Mouse (Mus musculus) induced T-regulatory cell, adult 2 months (primary cell): ENCODE measurements around the gene Mylk.
A peak's percentile ranks its signal among the peaks of the same experiment; 100 is the strongest.

Source experiments
- DNase-seq: peaks from one replicate; pipeline ENCODE4 v3.0.0-alpha.2; 2012; ENCODE audit warnings: low read depth

Gene Mylk

GRCm38 (mm10) chr16:34941915-34942314 lies 196.9 kb downstream of the Mylk start:
- DNase-seq = no peak

DNA sequence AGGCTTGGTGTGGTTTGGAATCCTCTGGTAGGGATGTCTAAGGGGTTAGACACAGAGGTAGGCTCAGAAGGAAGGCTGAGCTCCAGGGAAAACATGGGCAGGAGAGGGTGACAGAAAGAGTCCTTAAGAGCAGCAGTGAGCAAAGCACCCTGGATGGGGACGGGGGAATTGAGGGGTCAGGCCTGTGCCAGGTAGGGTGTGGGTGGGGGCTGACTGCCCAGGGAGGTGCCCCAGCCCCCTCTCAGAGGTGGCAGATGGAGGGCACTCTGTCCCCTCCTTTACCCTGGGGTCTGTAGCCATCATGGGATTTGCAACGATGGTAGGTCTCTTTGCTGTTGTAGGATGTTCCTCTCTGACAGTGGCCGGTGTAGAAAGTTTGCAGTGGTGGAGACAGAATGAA lies 201.3 kb downstream of the Mylk start:
- no peak for DNase-seq

DNA sequence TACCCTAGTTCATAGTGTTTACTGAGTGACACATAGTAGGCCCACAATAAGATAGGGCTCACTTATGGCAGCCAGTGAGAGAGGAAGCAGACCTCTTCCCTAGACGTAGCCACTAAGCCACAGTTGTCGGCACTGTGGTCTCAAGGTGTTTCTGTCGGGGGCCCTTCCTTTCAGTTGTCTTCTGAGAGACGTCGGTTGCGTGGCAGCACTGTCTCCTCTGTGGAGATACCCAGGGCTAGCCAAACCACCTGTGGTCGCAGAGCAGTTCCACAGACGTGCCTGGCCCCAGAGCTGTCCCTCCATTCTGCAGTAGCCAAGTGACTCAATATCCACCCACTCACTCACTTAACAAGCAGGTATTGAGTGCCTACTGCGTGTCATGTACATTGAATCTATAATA lies 205.9 kb downstream of the Mylk start:
- DNase-seq = no peak

GRCm38 (mm10) chr16:34952254-34952653 lies 207.2 kb downstream of the Mylk start:
- DNase-seq = no peak

GRCm38 (mm10) chr16:34952798-34953197 lies 207.8 kb downstream of the Mylk start:
- DNase-seq = no peak

GRCm38 (mm10) chr16:34953501-34953900 lies 208.5 kb downstream of the Mylk start:
- no peak for DNase-seq

DNA sequence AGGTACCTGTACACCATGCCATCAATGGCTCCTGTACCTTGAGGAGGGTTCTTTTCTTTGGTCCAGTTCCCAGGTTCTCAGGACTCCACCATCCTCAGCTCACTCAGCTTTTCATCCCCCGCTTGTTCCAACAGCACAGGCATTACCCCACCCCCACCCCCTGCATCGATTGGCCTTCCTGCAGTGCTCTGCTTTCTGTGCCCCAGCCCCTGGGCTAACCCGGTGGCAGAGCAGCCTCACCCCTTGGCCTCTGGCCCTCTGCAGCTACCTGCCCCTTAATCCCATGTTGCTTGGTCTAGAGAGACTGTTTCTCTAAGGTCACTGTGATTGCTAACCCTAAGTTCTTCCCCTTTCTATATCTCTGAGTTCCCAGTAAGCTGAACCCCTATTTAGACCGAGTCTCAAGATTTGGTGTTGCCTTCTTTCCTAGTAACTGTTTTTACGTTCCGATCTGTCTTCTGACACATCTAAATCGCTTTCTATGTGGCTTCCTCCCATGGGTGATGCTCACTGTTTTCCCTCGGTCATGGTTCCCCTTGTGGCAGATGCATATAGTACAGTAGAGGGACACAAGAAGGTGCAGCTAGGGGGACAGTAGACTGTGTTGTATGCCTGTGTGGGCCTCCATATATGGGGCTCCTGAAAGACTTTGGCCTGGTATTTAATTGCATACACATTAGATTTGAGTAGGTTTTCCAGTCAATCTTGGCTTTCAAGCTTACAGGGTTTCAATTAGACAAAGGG lies 212.6 kb downstream of the Mylk start:
- DNase-seq = no peak

- DNase-seq = no peak
These were observed 213.7 kb downstream of the Mylk start for GRCm38 (mm10) chr16:34958667-34959066.

- no peak for DNase-seq
These were observed 214.3 kb downstream of the Mylk start for GRCm38 (mm10) chr16:34959261-34959660.

- DNase-seq = no peak
These were observed 215.2 kb downstream of the Mylk start for GRCm38 (mm10) chr16:34960243-34960642.

GRCm38 (mm10) chr16:34960866-34961582 lies 216.0 kb downstream of the Mylk start:
- no peak for DNase-seq

DNA sequence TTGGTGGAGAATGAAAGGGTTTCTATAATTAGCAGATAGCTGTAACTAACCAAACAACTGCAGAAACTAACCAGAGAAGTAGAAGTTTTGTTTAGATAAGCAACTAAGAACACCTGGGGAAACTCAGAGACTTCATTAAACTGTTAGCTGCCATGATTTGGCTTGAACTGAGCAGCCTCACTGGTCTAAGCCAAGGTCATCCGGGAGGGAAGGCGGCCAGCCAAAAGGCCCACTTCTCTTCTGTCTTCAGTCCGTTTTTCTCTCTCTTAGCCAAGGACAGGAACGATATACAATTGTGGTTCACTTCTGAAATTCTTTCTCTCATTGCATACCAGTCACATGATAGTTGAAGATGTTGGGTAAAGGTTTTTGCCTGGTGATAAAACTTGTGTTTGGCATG lies 217.3 kb downstream of the Mylk start:
- DNase-seq = no peak

GRCm38 (mm10) chr16:34963008-34963407 lies 218.0 kb downstream of the Mylk start:
- no peak for DNase-seq

DNA sequence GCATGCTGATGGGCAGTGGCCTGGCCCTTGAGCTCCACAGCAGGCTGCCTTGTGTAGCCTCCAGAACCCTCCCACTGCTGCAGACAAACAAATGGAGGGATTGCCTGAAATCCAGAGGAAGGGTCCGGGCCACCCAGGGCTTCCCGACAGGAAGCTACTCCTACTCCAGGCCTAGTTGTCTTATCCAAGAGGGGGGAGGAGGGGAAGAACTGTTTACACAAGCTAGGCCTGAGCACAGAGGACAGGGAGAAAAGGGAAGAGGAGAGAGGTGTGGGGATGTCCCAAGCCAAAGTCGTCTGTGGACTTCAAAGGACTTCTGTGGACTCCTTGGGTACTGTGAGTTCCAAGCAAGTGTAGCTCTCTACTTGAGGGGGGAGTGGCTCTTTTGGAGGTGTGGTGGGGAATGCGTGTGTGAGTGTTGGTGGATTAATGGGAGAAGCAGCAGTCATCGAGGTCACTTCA lies 221.6 kb downstream of the Mylk start:
- no peak for DNase-seq

- no peak for DNase-seq
These were observed 222.2 kb downstream of the Mylk start for GRCm38 (mm10) chr16:34967120-34967800.

DNA sequence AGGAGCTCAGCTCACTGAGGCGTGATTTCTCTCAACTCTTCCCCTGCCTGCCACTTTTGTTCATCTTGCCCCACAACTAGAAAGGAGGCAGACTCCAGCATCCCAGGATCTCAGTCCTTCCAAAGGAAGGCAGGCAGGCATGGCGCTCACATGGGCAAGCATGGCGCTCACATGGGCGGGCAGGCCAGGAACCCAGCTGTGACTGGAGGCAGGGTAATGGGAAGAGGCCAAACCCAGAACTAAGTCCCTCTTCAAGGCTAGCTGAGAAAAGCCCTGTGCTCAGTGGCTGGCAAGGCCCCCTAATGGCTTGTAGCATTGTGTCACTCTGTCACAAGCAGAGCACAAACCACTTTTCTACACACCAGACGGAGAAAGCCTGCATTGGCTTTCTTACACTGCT lies 223.2 kb downstream of the Mylk start:
- no peak for DNase-seq

DNA sequence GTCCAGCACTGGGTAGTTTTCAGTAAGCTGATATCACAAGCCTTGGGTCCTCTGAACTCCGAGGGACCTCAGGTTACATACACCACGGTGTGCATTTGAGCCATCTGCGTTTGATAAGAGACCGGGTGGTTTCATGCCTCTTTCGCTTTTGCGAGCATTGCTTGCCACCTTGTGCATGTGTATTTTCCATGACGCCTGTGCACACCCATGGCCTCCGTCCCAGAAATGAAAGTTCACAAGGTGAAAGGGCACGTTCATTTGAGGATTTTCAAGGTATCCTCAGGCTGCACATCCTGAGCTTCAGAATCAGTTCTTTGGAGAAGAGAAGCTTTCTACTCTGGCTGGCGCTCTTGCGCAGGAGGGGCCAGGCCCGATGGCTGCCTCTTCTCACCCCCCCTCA lies 227.5 kb downstream of the Mylk start:
- DNase-seq = no peak

DNA sequence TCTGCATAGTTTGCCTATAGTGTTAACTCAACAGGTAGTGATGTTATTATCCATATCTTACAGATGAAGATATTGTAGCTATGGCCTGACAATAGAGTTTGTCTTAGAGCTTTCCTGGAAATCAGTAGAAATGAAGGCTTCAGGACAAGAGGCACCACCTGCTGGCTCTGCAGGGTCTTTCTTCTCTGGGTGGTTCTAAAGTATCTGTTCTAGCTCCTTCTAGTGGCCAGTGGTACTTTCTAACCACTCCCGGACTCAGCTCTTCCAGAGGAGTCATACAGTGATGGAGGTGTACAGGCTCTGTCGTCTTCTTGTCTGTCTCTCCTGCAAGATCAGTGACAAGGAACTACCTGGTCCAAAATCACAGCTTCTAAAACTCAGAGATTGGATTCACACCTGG lies 230.5 kb downstream of the Mylk start:
- no peak for DNase-seq

DNA sequence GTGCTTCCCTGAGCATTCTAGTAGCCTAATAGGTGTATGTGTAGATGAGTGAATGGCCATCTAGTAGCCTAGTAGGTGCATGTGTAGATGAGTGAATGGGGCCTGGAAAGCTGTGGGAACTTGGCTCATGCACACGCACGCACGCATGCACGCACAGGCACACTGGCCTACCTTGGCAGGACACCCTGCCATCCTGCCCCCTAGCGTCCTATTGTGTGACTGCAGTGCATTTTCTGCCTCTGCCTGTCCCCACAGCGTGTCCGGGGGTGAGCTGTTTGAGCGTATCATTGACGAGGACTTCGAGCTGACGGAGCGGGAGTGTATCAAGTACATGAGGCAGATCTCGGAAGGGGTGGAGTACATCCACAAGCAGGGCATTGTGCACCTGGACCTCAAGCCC lies 231.6 kb downstream of the Mylk start:
- peak; percentile 6 for DNase-seq

DNA sequence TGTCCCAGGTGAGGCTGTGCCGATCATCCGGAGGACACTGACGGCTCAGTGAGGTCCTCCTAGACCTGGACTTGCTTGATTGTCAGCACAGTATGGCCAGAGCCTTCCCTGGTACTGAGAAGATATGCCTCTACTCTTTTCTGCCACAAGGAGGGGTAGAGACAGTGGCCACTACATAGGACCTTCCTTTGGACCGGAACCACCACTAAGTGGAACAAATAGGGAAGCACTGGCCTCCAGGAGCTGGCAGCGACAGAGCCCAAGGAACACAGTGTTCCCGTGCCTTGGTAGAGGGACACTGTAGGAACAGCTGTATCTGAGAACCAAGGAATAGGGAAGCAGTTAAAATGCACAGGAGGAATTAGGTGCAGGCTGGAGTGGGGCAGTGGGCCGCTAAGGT lies 233.0 kb downstream of the Mylk start:
- no peak for DNase-seq

- no peak for DNase-seq
These were observed 236.0 kb downstream of the Mylk start for GRCm38 (mm10) chr16:34981009-34981408.

DNA sequence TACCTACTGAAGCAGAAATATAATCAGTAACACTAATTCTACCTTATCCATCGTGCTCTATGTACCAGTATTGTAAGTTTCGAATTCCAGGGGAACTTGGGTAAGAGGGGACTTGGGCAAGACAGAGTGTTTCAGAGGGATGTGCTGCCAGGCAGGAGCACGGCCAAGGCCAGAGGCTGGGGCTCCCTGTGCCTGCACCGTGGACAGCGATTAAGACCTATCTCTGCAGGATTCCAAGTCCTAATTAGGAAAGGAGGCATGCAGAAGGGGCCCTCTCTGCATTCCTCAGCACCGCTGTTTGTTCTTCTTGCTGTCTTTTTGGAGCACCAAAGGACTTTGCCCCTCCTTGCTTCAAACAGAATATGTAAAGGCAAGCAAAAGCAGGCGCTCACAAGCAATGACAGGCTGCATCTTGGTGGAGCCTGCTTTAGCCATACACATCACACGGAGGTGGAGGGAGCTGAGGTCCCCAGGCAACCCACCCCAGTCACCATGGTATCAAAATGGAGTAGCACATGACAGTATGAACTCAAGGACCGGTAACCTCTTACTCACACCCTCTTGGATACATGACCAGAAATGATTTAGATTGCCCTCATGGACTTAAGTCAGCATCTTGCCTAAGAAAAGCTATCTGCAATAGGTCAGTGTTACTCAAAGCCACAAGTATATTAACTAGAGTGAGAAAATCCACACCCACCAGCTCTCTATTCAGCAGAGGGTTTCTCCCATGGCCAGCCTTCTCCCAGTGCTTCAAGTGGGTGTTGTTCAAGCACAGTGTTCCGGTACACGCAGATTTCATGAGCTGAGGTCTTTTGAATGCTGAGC lies 239.4 kb downstream of the Mylk start:
- no peak for DNase-seq
